Mouse (Mus musculus) myocyte (in vitro differentiated cells): Measurements from ENCODE around the gene Rhox3e.
"Not testable (repeated sequence)": the region's sequence is repeated elsewhere in the genome, so short reads cannot be mapped to it uniquely, and the experiment has no call there.

ENCODE experiments used
- CEBPB ChIP-seq: IDR thresholded peaks from 2 replicates; pipeline ENCODE4 v1.6.1; 2011; ENCODE audit warnings: mild to moderate bottlenecking, moderate library complexity; ENCODE audit not compliant: poor library complexity, insufficient read depth, severe bottlenecking
- E2F4 ChIP-seq: IDR thresholded peaks from one replicate; pipeline ENCODE4 v1.6.1; 2011; ENCODE audit warnings: mild to moderate bottlenecking, control low read depth, moderate library complexity; ENCODE audit not compliant: insufficient read depth
- MAX ChIP-seq: IDR thresholded peaks from one replicate; pipeline ENCODE4 v1.6.1; 2011; ENCODE audit warnings: low read depth, mild to moderate bottlenecking, control low read depth
- MYOD1 ChIP-seq, 3 experiments: IDR thresholded peaks; one replicate each; pipeline ENCODE4 v1.6.1; 2011; ENCODE audit warnings: control low read depth in 2 of 3, low read depth in 2 of 3, mild to moderate bottlenecking in 2 of 3, moderate library complexity in 1 of 3; ENCODE audit not compliant: insufficient read length in 2 of 3, control insufficient read depth in 1 of 3
- MYOG ChIP-seq, 3 experiments: IDR thresholded peaks; one replicate each; pipeline ENCODE4 v1.6.1; 2011; ENCODE audit warnings: control low read depth in 2 of 3, low read depth in 2 of 3, mild to moderate bottlenecking in 2 of 3; ENCODE audit not compliant: insufficient read length in 2 of 3, control insufficient read depth in 1 of 3, insufficient read depth in 1 of 3
- POLR2A ChIP-seq: IDR thresholded peaks from one replicate; pipeline ENCODE4 v1.6.1; 2011; ENCODE audit warnings: low read depth, mild to moderate bottlenecking, control low read depth, moderate library complexity; ENCODE audit not compliant: insufficient read length
- REST ChIP-seq: IDR thresholded peaks from one replicate; pipeline ENCODE4 v1.6.1; 2011; ENCODE audit warnings: mild to moderate bottlenecking, control low read depth, moderate library complexity; ENCODE audit not compliant: insufficient read depth, insufficient read length
- SRF ChIP-seq: IDR thresholded peaks from one replicate; pipeline ENCODE4 v1.6.1; 2011; ENCODE audit warnings: low read depth; ENCODE audit not compliant: control insufficient read depth, insufficient read length
- TCF12 ChIP-seq: IDR thresholded peaks from one replicate; pipeline ENCODE4 v1.6.1; 2011; ENCODE audit warnings: mild to moderate bottlenecking, control low read depth; ENCODE audit not compliant: poor library complexity, insufficient read depth, severe bottlenecking
- USF1 ChIP-seq: IDR thresholded peaks from one replicate; pipeline ENCODE4 v1.6.1; 2011; ENCODE audit warnings: low read depth, mild to moderate bottlenecking, control low read depth, moderate library complexity

- not testable (repeated sequence) for TF ChIP-seq POLR2A; E2F4; REST; USF1; MAX; MYOG (IDR thresholded peaks at IDR 0.05; ENCODE audit: control insufficient read depth in 1 of 3, insufficient read depth in 1 of 3, insufficient read length in 2 of 3, low read depth in 2 of 3); TCF12; SRF; CEBPB; MYOD1 (IDR thresholded peaks at IDR 0.05; ENCODE audit: control insufficient read depth in 1 of 3, insufficient read length in 2 of 3, low read depth in 2 of 3)
Measured at GRCm38 (mm10) chrX:37541719-37542118, at the start of gene Rhox3e.
